Mouse (Mus musculus): ENCODE measurements at regions not wholly inside any gene's neighbourhood (a gene's known extent, or its start where the extent isn't known, plus 50 kb on each side); places are given as distances from the start of the nearest gene placed in this dataset.

DNA sequence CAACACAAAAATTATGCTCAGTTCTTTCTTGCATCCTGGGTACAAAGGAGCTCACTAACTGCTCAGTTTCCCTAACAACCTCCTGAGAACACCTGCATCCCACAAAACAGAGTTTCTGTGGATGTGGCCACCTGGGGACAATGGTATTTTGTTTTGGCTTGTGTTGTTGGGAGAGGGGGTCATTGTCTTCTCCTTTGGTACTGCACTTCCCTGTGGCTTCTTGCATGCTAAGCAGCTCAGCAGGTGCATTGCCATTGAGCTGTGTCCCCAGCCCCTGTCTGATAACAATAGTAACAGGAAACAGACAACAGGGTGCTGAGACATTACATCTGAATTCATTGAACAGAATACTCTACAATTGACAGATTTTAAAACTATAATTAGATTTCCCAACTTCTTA is 151.6 kb upstream of the Gcfc2 start:
- no peak for TF ChIP-seq USF1 (IDR thresholded peaks at IDR 0.05; ENCODE audit: low read depth, low read length)
- TF ChIP-seq SMC3 (IDR thresholded peaks at IDR 0.05; ENCODE audit: low read depth, low read length) = no peak
- TF ChIP-seq E2F4 (IDR thresholded peaks at IDR 0.05; ENCODE audit: insufficient replicate concordance, low read depth, low read length) = no peak
- TF ChIP-seq MAFK (IDR thresholded peaks at IDR 0.05; ENCODE audit: insufficient replicate concordance, low read length) = no peak
- no peak for TF ChIP-seq IRF4 (IDR thresholded peaks at IDR 0.05; ENCODE audit: low read depth, low read length)
- no peak for TF ChIP-seq TBP (conservative IDR thresholded peaks at IDR 0.05; ENCODE audit: low read depth, low read length)
- no peak for TF ChIP-seq PAX5 (IDR thresholded peaks at IDR 0.05; ENCODE audit: low read length)
- in situ Hi-C loops (cut with MboI; ENCODE audit: low pct_ligation_motif_present, low pct_unique_long_range_greater_than_20kb, low sequenced_read_pairs) = no loop called here
- Histone ChIP-seq H3K9me3 (replicated peaks; ENCODE audit: low read length) (peaks cover 57% of the 10 kb centered on the region), H3K4me2 (ENCODE audit: insufficient read depth, low read depth, poor library complexity, severe bottlenecking) (no peak overlapping the region), H3K27ac (ENCODE audit: insufficient read depth, low read depth) (no peak overlapping the region), H3K79me2 (replicated peaks; ENCODE audit: control insufficient read depth, extremely low read depth, insufficient read depth, poor library complexity, severe bottlenecking) (no peaks in the 10 kb centered on the region), H3K9ac (ENCODE audit: insufficient read depth, low read depth) (no peak overlapping the region), H3K4me1 (ENCODE audit: control insufficient read depth in 1 of 2, insufficient read depth in 2 of 2) (no peaks in the 10 kb centered on the region), H3K4me3 (replicated peaks in 1 of 3; ENCODE audit: low read depth in 2 of 3, low read length in 2 of 3, poor library complexity in 1 of 3) (no peak overlapping the region), H3K27me3 (replicated peaks) (no peaks in the 10 kb centered on the region), H3K36me3 (replicated peaks in 1 of 2; ENCODE audit: control insufficient read depth in 1 of 2, insufficient read depth in 1 of 2, low read length in 1 of 2) (no peaks in the 10 kb centered on the region)
- no peak for DNase-seq (ENCODE audit: extremely low read depth)
- dilution Hi-C loops (cut with MboI; ENCODE audit: extremely low pct_ligation_motif_present, extremely low pct_unique_long_range_greater_than_20kb, low sequenced_read_pairs) = no loop called here

GRCm38 (mm10) chr6:81782131-81782530 is 141.3 kb upstream of the Gcfc2 start:
- Histone ChIP-seq H3K9ac (ENCODE audit: insufficient read depth, low read depth) (no peak overlapping the region), H3K4me3 (replicated peaks in 1 of 3; ENCODE audit: low read depth in 2 of 3, low read length in 2 of 3, poor library complexity in 1 of 3) (no peak overlapping the region), H3K4me1 (ENCODE audit: control insufficient read depth in 1 of 2, insufficient read depth in 2 of 2) (no peaks in the 10 kb centered on the region), H3K27me3 (replicated peaks) (no peaks in the 10 kb centered on the region), H3K79me2 (replicated peaks; ENCODE audit: control insufficient read depth, extremely low read depth, insufficient read depth, poor library complexity, severe bottlenecking) (no peaks in the 10 kb centered on the region), H3K4me2 (ENCODE audit: insufficient read depth, low read depth, poor library complexity, severe bottlenecking) (no peak overlapping the region), H3K9me3 (replicated peaks; ENCODE audit: low read length) (peaks cover 71% of the 10 kb centered on the region), H3K27ac (ENCODE audit: insufficient read depth, low read depth) (no peak overlapping the region), H3K36me3 (replicated peaks in 1 of 2; ENCODE audit: control insufficient read depth in 1 of 2, insufficient read depth in 1 of 2, low read length in 1 of 2) (no peaks in the 10 kb centered on the region)
- no peak for DNase-seq (ENCODE audit: extremely low read depth)
- TF ChIP-seq GABPA (IDR thresholded peaks at IDR 0.05; ENCODE audit: insufficient replicate concordance, low read depth, low read length) = no peak
- TF ChIP-seq BHLHE40 (IDR thresholded peaks at IDR 0.05; ENCODE audit: low read depth, low read length) = no peak
- no peak for TF ChIP-seq TBP (conservative IDR thresholded peaks at IDR 0.05; ENCODE audit: low read depth, low read length)
- no peak for TF ChIP-seq ZMIZ1 (IDR thresholded peaks at IDR 0.05; ENCODE audit: low read depth, low read length)
- no peak for TF ChIP-seq MEF2A (IDR thresholded peaks at IDR 0.05; ENCODE audit: borderline replicate concordance, low read depth, low read length)
- no peak for TF ChIP-seq MYC (IDR thresholded peaks at IDR 0.05; ENCODE audit: low read depth, low read length)
- TF ChIP-seq CTCF (conservative IDR thresholded peaks at IDR 0.05 in 1 of 2, IDR thresholded peaks at IDR 0.05 in 1 of 2; ENCODE audit: low read depth in 2 of 2, low read length in 2 of 2) = no peak
- no peak for TF ChIP-seq HCFC1 (IDR thresholded peaks at IDR 0.05; ENCODE audit: low read depth, low read length)
- no peak for TF ChIP-seq USF2 (conservative IDR thresholded peaks at IDR 0.05; ENCODE audit: low read depth, low read length)
- no peak for TF ChIP-seq RAD21 (IDR thresholded peaks at IDR 0.05; ENCODE audit: low read depth, low read length)
- no peak for TF ChIP-seq IRF4 (IDR thresholded peaks at IDR 0.05; ENCODE audit: low read depth, low read length)
- TF ChIP-seq NRF1 (IDR thresholded peaks at IDR 0.05; ENCODE audit: low read depth, low read length) = no peak
- TF ChIP-seq RCOR1 (conservative IDR thresholded peaks at IDR 0.05; ENCODE audit: low read depth, low read length) = no peak
- dilution Hi-C loops (cut with MboI; ENCODE audit: extremely low pct_ligation_motif_present, extremely low pct_unique_long_range_greater_than_20kb, low sequenced_read_pairs) = no loop called here
- in situ Hi-C loops (cut with MboI; ENCODE audit: low pct_ligation_motif_present, low pct_unique_long_range_greater_than_20kb, low sequenced_read_pairs) = no loop called here

All from CH12.LX (cell line).